Mouse (Mus musculus) forebrain, embryonic 12.5 days (tissue): Measurements from ENCODE around the gene C1ra. TPM values are rescaled to one million over a fixed set of nuclear protein-coding genes. Genes with fewer than 3 reads are reported as not detected.
"Not testable (repeated sequence)": the region's sequence is repeated elsewhere in the genome, so short reads cannot be mapped to it uniquely, and the experiment has no call there.

Source experiments
- ATAC-seq: fragments of 200-750 bp; cut with Nextera tagmentation; 2 replicates; pipeline ENCODE4 v1.8.0; 2017; ENCODE audit warnings: moderate TSS enrichment; ENCODE audit not compliant: low FRiP score
- H3K27ac ChIP-seq: fragments of 300-500 bp; sonication (generic); 2 replicates; pipeline ENCODE4 v1.5.1; 2016; ENCODE audit warnings: mild to moderate bottlenecking
- H3K27me3 ChIP-seq: fragments of 300-500 bp; sonication (generic); 2 replicates; pipeline ENCODE4 v1.6.1; 2016; ENCODE audit warnings: mild to moderate bottlenecking
- H3K36me3 ChIP-seq: fragments of 300-500 bp; sonication (generic); replicated peaks from 2 replicates; pipeline ENCODE4 v1.6.1; 2016; ENCODE audit warnings: mild to moderate bottlenecking
- H3K4me1 ChIP-seq: fragments of 300-500 bp; sonication (generic); 2 replicates; pipeline ENCODE4 v1.6.1; 2016
- H3K4me2 ChIP-seq: fragments of 300-500 bp; sonication (generic); 2 replicates; pipeline ENCODE4 v1.6.1; 2016; ENCODE audit warnings: mild to moderate bottlenecking, moderate library complexity
- H3K4me3 ChIP-seq: fragments of 300-500 bp; sonication (generic); replicated peaks from 2 replicates; pipeline ENCODE4 v1.5.1; 2016; ENCODE audit warnings: mild to moderate bottlenecking
- H3K9ac ChIP-seq: fragments of 300-500 bp; sonication (generic); 2 replicates; pipeline ENCODE4 v1.6.1; 2016; ENCODE audit warnings: mild to moderate bottlenecking
- H3K9me3 ChIP-seq: fragments of 300-500 bp; sonication (generic); 2 replicates; pipeline ENCODE4 v1.6.1; 2016
- WGBS: fragments of 180-500 bp; shearing (Covaris S2); methylation state at CpG from one replicate; pipeline ENCODE4 v1.1.7; 2016; 5-methylcytosine and 5-hydroxymethylcytosine counted together
- polyA plus RNA-seq: library from polyadenylated mRNA; unstranded; fragments of >200 nt; fragmentation: Nextera tagmentation; extraction: Ambion mirVana; gene quantifications from 2 replicates; pipeline ENCODE4 v1.2.1, GENCODE M21; 2016

The C1ra gene
- 0.14 and 0.19 TPM in 2 replicates for polyA plus RNA-seq

- WGBS, result 5% methylated on average over 6 of the region's 6 CpGs
- H3K4me3 ChIP-seq, result no peak within 1 kb of the TSS
- H3K27me3 ChIP-seq, result no peaks in the 10 kb centered on the region
- no peaks in the 10 kb centered on the region for H3K36me3 ChIP-seq
- H3K4me1 ChIP-seq, result no peaks in the 10 kb centered on the region
- ATAC-seq, result no peak
- H3K27ac ChIP-seq, result no peak within 1 kb of the TSS
- H3K9ac ChIP-seq, result no peak within 1 kb of the TSS
- no peaks in the 10 kb centered on the region for H3K9me3 ChIP-seq
- peak within 1 kb of the TSS; percentile 33 for H3K4me2 ChIP-seq
Measured at GRCm38 (mm10) chr6:124512355-124512836, at the start of gene C1ra. C1ra (plus strand) TSS chr6:124512405.

- H3K9ac ChIP-seq, result peak overlapping the region; percentile 68
- peak overlapping the region; percentile 82 for H3K4me2 ChIP-seq
- H3K4me3 ChIP-seq, result peak overlapping the region; percentile 52
- H3K27ac ChIP-seq, result peak overlapping the region; percentile 63; the same call in 1 of the 2 replicates
- H3K4me1 ChIP-seq, result peaks cover 18% of the 10 kb centered on the region
- ATAC-seq, result peak; percentile 8; the same call in 1 of the 2 replicates
- H3K9me3 ChIP-seq, result no peaks in the 10 kb centered on the region
- WGBS, result 25% methylated on average over 8 of the region's 8 CpGs
- H3K27me3 ChIP-seq, result 0 out of 2 replicates have a peak, but pooled peaks cover 4% of the 10 kb centered on the region
- H3K36me3 ChIP-seq, result 0 out of 2 replicates have a peak, but pooled peaks cover 2% of the 10 kb centered on the region
Measured at GRCm38 (mm10) chr6:124463881-124464291, 48.3 kb upstream of the C1ra start.

GRCm38 (mm10) chr6:124464305-124465271, 47.6 kb upstream of the C1ra start, which contains the start of gene Clstn3:
Clstn3 (minus strand) TSS chr6:124464794.
- ATAC-seq, result peak; percentile 98
- peak within 1 kb of the TSS; percentile 52 for H3K4me3 ChIP-seq
- WGBS, result 6% methylated on average over 26 of the region's 27 CpGs

GRCm38 (mm10) chr6:124465299-124465698, 46.9 kb upstream of the C1ra start:
- no peak overlapping the region for H3K9ac ChIP-seq
- 0 out of 2 replicates have a peak, but pooled peaks cover 4% of the 10 kb centered on the region for H3K27me3 ChIP-seq
- H3K4me1 ChIP-seq, result peaks cover 18% of the 10 kb centered on the region
- H3K27ac ChIP-seq, result no peak overlapping the region
- peak overlapping the region; percentile 82 for H3K4me2 ChIP-seq
- H3K4me3 ChIP-seq, result peak overlapping the region; percentile 52
- no peak for ATAC-seq
- H3K36me3 ChIP-seq, result 0 out of 2 replicates have a peak, but pooled peaks cover 2% of the 10 kb centered on the region
- no peaks in the 10 kb centered on the region for H3K9me3 ChIP-seq
- 44% methylated on average over 6 of the region's 6 CpGs for WGBS

More at GRCm38 (mm10) chr6:124464305-124465271, 47.6 kb upstream of the C1ra start, which contains the start of gene Clstn3:
- Histone ChIP-seq H3K27me3 (0 out of 2 replicates have a peak, but pooled peaks cover 4% of the 10 kb centered on the region), H3K36me3 (0 out of 2 replicates have a peak, but pooled peaks cover 2% of the 10 kb centered on the region), H3K4me2 (peak within 1 kb of the TSS; percentile 82), H3K9me3 (no peaks in the 10 kb centered on the region), H3K27ac (peak within 1 kb of the TSS; percentile 63), H3K4me1 (peaks cover 18% of the 10 kb centered on the region), H3K9ac (peak within 1 kb of the TSS; percentile 68)

GRCm38 (mm10) chr6:124465729-124466128, 46.5 kb upstream of the C1ra start:
- H3K9ac ChIP-seq, result no peak overlapping the region
- H3K27me3 ChIP-seq, result 0 out of 2 replicates have a peak, but pooled peaks cover 4% of the 10 kb centered on the region
- no peaks in the 10 kb centered on the region for H3K9me3 ChIP-seq
- WGBS, result 78% methylated on average over 6 of the region's 6 CpGs
- ATAC-seq, result no peak
- H3K4me3 ChIP-seq, result no peak overlapping the region
- H3K27ac ChIP-seq, result no peak overlapping the region
- peaks cover 18% of the 10 kb centered on the region for H3K4me1 ChIP-seq
- H3K4me2 ChIP-seq, result peak overlapping the region; percentile 82; the same call in 1 of the 2 replicates
- H3K36me3 ChIP-seq, result 0 out of 2 replicates have a peak, but pooled peaks cover under 1% of the 10 kb centered on the region

- H3K27ac ChIP-seq, result no peak overlapping the region
- ATAC-seq, result no peak
- no peaks in the 10 kb centered on the region for H3K27me3 ChIP-seq
- H3K4me3 ChIP-seq, result no peak overlapping the region
- H3K4me2 ChIP-seq, result no peak overlapping the region
- H3K9ac ChIP-seq, result no peak overlapping the region
- no peaks in the 10 kb centered on the region for H3K9me3 ChIP-seq
- no peaks in the 10 kb centered on the region for H3K4me1 ChIP-seq
- no peaks in the 10 kb centered on the region for H3K36me3 ChIP-seq
- WGBS, result 84% methylated on average over 3 of the region's 3 CpGs
Measured at GRCm38 (mm10) chr6:124471121-124471520, 41.1 kb upstream of the C1ra start.

- H3K27ac ChIP-seq, ATAC-seq, H3K4me1 ChIP-seq, H3K9ac ChIP-seq, H3K27me3 ChIP-seq, H3K4me3 ChIP-seq, H3K4me2 ChIP-seq, H3K9me3 ChIP-seq, H3K36me3 ChIP-seq: not testable (repeated sequence)
- WGBS, result 87% methylated on average over 6 of the region's 6 CpGs
Measured at GRCm38 (mm10) chr6:124471783-124472638, 40.2 kb upstream of the C1ra start.

- Histone ChIP-seq H3K9ac (no peak overlapping the region), H3K4me1 (no peaks in the 10 kb centered on the region), H3K4me3 (no peak overlapping the region), H3K36me3 (no peaks in the 10 kb centered on the region), H3K4me2 (no peak overlapping the region), H3K27ac (no peak overlapping the region), H3K27me3 (no peaks in the 10 kb centered on the region), H3K9me3 (no peaks in the 10 kb centered on the region)
- ATAC-seq, result no peak
- WGBS, result 31% methylated on average over 6 of the region's 6 CpGs
Measured at GRCm38 (mm10) chr6:124472801-124473200, 39.4 kb upstream of the C1ra start.

- no peaks in the 10 kb centered on the region for H3K27me3 ChIP-seq
- WGBS, result 94% methylated on average over 11 of the region's 11 CpGs
- H3K36me3 ChIP-seq, result no peaks in the 10 kb centered on the region
- no peaks in the 10 kb centered on the region for H3K9me3 ChIP-seq
- no peak for ATAC-seq
- H3K9ac ChIP-seq, result no peak overlapping the region
- no peak overlapping the region for H3K27ac ChIP-seq
- H3K4me2 ChIP-seq, result no peak overlapping the region
- no peak overlapping the region for H3K4me3 ChIP-seq
- no peaks in the 10 kb centered on the region for H3K4me1 ChIP-seq
Measured at GRCm38 (mm10) chr6:124474621-124475020, 37.6 kb upstream of the C1ra start.

- not testable (repeated sequence) for H3K9ac ChIP-seq, H3K27me3 ChIP-seq, H3K4me2 ChIP-seq, H3K27ac ChIP-seq, H3K36me3 ChIP-seq, H3K9me3 ChIP-seq, H3K4me1 ChIP-seq, H3K4me3 ChIP-seq, ATAC-seq
- 91% methylated on average over 8 of the region's 11 CpGs for WGBS
Measured at GRCm38 (mm10) chr6:124475335-124476075, 36.7 kb upstream of the C1ra start.

GRCm38 (mm10) chr6:124476216-124476615, 36.0 kb upstream of the C1ra start:
- WGBS, result 76% methylated on average over 7 of the region's 7 CpGs
- Histone ChIP-seq H3K27ac (no peak overlapping the region), H3K9ac (no peak overlapping the region), H3K4me2 (no peak overlapping the region), H3K9me3 (no peaks in the 10 kb centered on the region), H3K36me3 (no peaks in the 10 kb centered on the region), H3K4me1 (no peaks in the 10 kb centered on the region), H3K27me3 (no peaks in the 10 kb centered on the region), H3K4me3 (no peak overlapping the region)
- no peak for ATAC-seq
